Mouse (Mus musculus): ENCODE measurements around the gene Chfr. TPM values are rescaled to one million over a fixed set of nuclear protein-coding genes. Genes with fewer than 3 reads are reported as not detected.

The Chfr gene
- total RNA-seq (2014; rRNA removed) (17.3 and 18.4 TPM in 2 replicates), polyA plus RNA-seq (2012; rRNA removed) (19.8 and 19.9 TPM in 2 replicates)

DNA sequence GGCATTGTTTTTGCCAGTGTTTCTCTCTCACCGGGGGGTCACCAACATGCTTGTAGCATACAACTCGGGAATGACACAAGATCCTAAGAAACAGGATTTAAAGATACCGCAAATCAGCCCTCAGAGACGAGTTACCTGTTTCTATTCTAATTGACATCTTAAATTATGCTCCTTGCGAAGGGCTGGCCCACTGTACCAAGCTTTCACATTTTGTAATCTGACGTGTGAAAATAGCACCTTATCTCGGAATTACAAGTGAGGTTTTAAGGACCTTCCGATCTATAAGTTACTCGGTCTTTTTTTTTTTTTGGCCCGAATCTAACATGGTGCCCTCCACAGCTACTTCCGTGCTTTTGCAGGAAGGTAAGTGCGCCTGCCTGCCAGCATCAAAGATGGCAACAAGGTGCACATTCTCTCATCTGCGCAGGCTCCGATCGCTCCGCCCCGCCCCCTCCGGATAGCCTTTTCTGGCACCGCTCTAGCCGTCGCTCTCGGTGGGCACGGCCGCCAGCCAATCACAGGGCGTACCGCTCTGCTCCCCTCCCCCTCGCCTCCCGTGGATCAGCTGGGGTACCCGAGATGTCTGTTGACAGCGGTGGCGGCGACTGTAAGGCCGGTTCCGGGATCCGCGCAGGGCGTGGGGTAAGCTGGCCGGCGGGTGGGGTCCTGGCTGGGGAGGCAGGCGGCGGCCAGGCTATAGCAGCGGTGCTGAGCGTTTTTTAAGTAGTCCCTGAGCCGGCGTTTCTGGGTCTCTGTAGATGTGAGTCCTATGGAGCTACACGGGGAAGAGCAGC is at the start of gene Chfr:
Gene Chfr, plus strand, starts transcription at position 550 of the 794 bp plus-strand sequence.
- no peak for TF ChIP-seq CTCF (IDR thresholded peaks at IDR 0.05; ENCODE audit: low read depth, low read length)
- TF ChIP-seq POLR2A (IDR thresholded peaks at IDR 0.05; ENCODE audit: extremely low read depth, insufficient read depth, low read length), result no peak; the same call in 1 of the 2 replicates
- peak within 1 kb of the TSS; percentile 77 for H3K9ac ChIP-seq (ENCODE audit: low read depth, low read length)
- H3K27ac ChIP-seq (replicated peaks; ENCODE audit: insufficient read depth, low read depth, low read length), result peak within 1 kb of the TSS; percentile 11; the same call in 1 of the 2 replicates
- peak within 1 kb of the TSS; percentile 80 for H3K4me3 ChIP-seq (ENCODE audit: insufficient read depth, low read depth, low read length)
- H3K79me2 ChIP-seq (ENCODE audit: control insufficient read depth, insufficient read depth, low read length), result no peaks in the 10 kb centered on the region; the same call in 1 of the 2 replicates
- H3K4me1 ChIP-seq (ENCODE audit: control insufficient read depth, insufficient read depth, low read length), result peaks cover 2% of the 10 kb centered on the region; the same call in 1 of the 2 replicates
- peaks cover 10% of the 10 kb centered on the region; the same call in 1 of the 2 replicates for H3K36me3 ChIP-seq (ENCODE audit: control insufficient read depth, insufficient read depth, low read length)
- peak; percentile 89 for DNase-seq (ENCODE audit: extremely low read depth, low read depth, low spot score)
- H3K27me3 ChIP-seq (ENCODE audit: control insufficient read depth, insufficient read depth, low read length), result no peaks in the 10 kb centered on the region
- 3% methylated on average over 46 of the region's 46 CpGs for WGBS

- Histone ChIP-seq H3K4me1 (ENCODE audit: control insufficient read depth, insufficient read depth, low read length) (no peaks in the 10 kb centered on the region), H3K9ac (ENCODE audit: low read depth, low read length) (no peak overlapping the region), H3K27me3 (ENCODE audit: control insufficient read depth, insufficient read depth, low read length) (no peaks in the 10 kb centered on the region), H3K4me3 (ENCODE audit: insufficient read depth, low read depth, low read length) (no peak overlapping the region), H3K27ac (replicated peaks; ENCODE audit: insufficient read depth, low read depth, low read length) (no peak overlapping the region), H3K36me3 (ENCODE audit: control insufficient read depth, insufficient read depth, low read length) (no peaks in the 10 kb centered on the region; the same call in 1 of the 2 replicates), H3K79me2 (ENCODE audit: control insufficient read depth, insufficient read depth, low read length) (no peaks in the 10 kb centered on the region)
- no peak for DNase-seq (ENCODE audit: extremely low read depth, low read depth, low spot score)
- WGBS, result 57% methylated on average over 14 of the region's 14 CpGs
- TF ChIP-seq POLR2A (IDR thresholded peaks at IDR 0.05; ENCODE audit: extremely low read depth, insufficient read depth, low read length) (no peak), CTCF (IDR thresholded peaks at IDR 0.05; ENCODE audit: low read depth, low read length) (no peak)
Observed at GRCm38 (mm10) chr5:110086161-110086866, 49.3 kb upstream of the Chfr start.

GRCm38 (mm10) chr5:110091546-110091945 is 44.1 kb upstream of the Chfr start:
- no peaks in the 10 kb centered on the region for H3K36me3 ChIP-seq (ENCODE audit: control insufficient read depth, insufficient read depth, low read length)
- H3K27me3 ChIP-seq (ENCODE audit: control insufficient read depth, insufficient read depth, low read length), result no peaks in the 10 kb centered on the region
- DNase-seq (ENCODE audit: extremely low read depth, low read depth, low spot score), result no peak
- TF ChIP-seq POLR2A (IDR thresholded peaks at IDR 0.05; ENCODE audit: extremely low read depth, insufficient read depth, low read length), result no peak
- TF ChIP-seq CTCF (IDR thresholded peaks at IDR 0.05; ENCODE audit: low read depth, low read length), result no peak
- H3K9ac ChIP-seq (ENCODE audit: low read depth, low read length), result no peak overlapping the region
- H3K4me3 ChIP-seq (ENCODE audit: insufficient read depth, low read depth, low read length), result no peak overlapping the region
- WGBS, result 67% methylated on average over 2 of the region's 2 CpGs
- H3K4me1 ChIP-seq (ENCODE audit: control insufficient read depth, insufficient read depth, low read length), result no peaks in the 10 kb centered on the region
- H3K27ac ChIP-seq (replicated peaks; ENCODE audit: insufficient read depth, low read depth, low read length), result no peak overlapping the region
- H3K79me2 ChIP-seq (ENCODE audit: control insufficient read depth, insufficient read depth, low read length), result no peaks in the 10 kb centered on the region

DNA sequence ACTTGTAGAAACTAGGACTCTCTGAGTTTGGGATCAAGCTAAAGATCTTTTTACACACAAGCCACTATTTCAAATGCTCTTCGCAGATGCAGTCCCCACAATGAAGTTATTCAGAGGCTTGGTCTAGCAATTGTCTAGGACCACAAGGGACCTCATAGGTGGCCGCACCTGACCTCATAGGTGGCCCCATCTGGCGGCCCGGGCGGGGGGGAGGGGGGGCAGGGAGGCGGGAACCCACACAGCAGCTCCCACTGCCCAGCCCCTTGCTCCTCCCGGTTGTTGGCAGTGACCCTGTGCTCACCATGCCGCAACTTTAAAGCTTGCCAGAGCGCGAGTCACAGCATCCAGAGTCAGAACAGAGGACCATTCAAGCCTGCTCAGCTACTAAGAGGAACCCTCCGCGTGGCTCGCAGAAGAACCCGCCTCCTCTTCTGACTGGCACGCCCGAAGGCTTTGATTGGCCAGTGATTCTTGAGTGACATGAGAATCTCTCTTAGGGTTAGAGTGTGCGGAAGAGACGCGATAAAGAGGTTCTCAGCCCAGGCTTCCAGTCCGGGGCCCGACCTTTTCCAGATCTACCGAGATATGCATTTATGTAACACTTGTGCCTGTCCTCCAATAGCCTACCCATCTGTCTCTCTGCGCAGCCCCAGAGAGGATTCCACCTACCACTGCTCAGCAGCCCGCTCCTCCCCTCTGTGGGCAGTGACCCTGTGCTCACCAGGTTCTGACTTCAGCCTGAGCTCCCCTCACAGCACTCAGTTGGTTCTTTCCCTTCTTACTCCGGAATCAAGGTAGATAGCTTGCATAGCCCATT is 41.4 kb upstream of the Chfr start, which contains the start of gene Gm35315:
Gene Gm35315, minus strand, starts transcription at position 391 of the 817 bp plus-strand sequence.
- Histone ChIP-seq H3K27me3 (ENCODE audit: control insufficient read depth, insufficient read depth, low read length) (no peaks in the 10 kb centered on the region), H3K36me3 (ENCODE audit: control insufficient read depth, insufficient read depth, low read length) (no peaks in the 10 kb centered on the region), H3K4me1 (ENCODE audit: control insufficient read depth, insufficient read depth, low read length) (no peaks in the 10 kb centered on the region), H3K9ac (ENCODE audit: low read depth, low read length) (peak within 1 kb of the TSS; percentile 71), H3K4me3 (ENCODE audit: insufficient read depth, low read depth, low read length) (peak within 1 kb of the TSS; percentile 77), H3K27ac (replicated peaks; ENCODE audit: insufficient read depth, low read depth, low read length) (peak within 1 kb of the TSS; percentile 74), H3K79me2 (ENCODE audit: control insufficient read depth, insufficient read depth, low read length) (no peaks in the 10 kb centered on the region)
- TF ChIP-seq CTCF (IDR thresholded peaks at IDR 0.05; ENCODE audit: low read depth, low read length) (no peak), POLR2A (IDR thresholded peaks at IDR 0.05; ENCODE audit: extremely low read depth, insufficient read depth, low read length) (peak; percentile 46; the same call in 1 of the 2 replicates)
- peak; percentile 92 for DNase-seq (ENCODE audit: extremely low read depth, low read depth, low spot score)
- WGBS, result 1% methylated on average over 25 of the region's 25 CpGs

DNA sequence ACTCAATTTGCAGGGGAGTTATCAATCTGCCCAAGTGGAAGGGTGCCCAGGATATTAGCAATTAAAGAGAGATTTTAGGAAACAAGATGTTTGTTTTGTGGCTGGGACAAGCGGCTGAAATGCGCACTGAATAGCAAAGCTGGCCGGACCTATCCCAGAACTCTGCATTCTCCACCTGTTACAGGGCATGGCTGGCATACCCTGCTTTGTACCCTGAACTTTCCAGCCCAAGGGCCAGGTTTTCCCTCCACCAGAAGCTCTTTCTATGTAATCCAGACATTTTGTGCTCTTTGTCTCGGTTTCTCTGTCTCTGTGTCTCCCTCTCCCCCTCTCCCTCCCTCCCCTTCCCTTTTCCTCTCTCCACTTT is 40.8 kb upstream of the Chfr start:
- Histone ChIP-seq H3K9ac (ENCODE audit: low read depth, low read length) (peak overlapping the region; percentile 30), H3K36me3 (ENCODE audit: control insufficient read depth, insufficient read depth, low read length) (no peaks in the 10 kb centered on the region), H3K27ac (replicated peaks; ENCODE audit: insufficient read depth, low read depth, low read length) (peak overlapping the region; percentile 74), H3K27me3 (ENCODE audit: control insufficient read depth, insufficient read depth, low read length) (no peaks in the 10 kb centered on the region), H3K4me1 (ENCODE audit: control insufficient read depth, insufficient read depth, low read length) (no peaks in the 10 kb centered on the region), H3K79me2 (ENCODE audit: control insufficient read depth, insufficient read depth, low read length) (no peaks in the 10 kb centered on the region), H3K4me3 (ENCODE audit: insufficient read depth, low read depth, low read length) (peak overlapping the region; percentile 77)
- TF ChIP-seq CTCF (IDR thresholded peaks at IDR 0.05; ENCODE audit: low read depth, low read length) (no peak), POLR2A (IDR thresholded peaks at IDR 0.05; ENCODE audit: extremely low read depth, insufficient read depth, low read length) (no peak)
- no peak for DNase-seq (ENCODE audit: extremely low read depth, low read depth, low spot score)
- 10% methylated on average over 4 of the region's 4 CpGs for WGBS
